Mouse (Mus musculus): Measurements from ENCODE around the gene Kank2.

DNA sequence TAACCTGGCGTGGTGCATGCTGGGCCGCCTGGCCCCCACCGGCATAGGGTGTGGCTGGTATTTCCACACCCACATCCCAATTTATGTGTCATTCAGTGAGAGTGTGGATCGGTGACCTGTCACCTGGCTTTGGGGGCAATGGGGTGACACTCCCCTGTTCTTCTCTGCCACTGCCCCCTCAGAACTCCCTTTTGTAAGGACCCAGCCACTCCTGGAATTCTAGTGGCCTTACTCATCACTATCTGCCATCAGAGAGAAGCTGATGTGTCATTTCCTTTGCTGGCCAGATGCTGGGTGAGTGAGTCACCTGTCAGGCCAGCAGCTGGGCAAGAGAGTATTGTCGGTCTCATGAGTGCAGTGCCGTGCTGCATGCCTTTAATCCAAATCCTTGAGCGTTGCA lies 69.3 kb downstream of the Kank2 start:
- no peak for TF ChIP-seq CTCF (IDR thresholded peaks at IDR 0.05; ENCODE audit: low read depth)
- no peak for TF ChIP-seq EP300 (optimal IDR thresholded peaks at IDR 0.05)
